Mouse (Mus musculus): ENCODE measurements at regions not wholly inside any gene's neighbourhood (a gene's known extent, or its start where the extent isn't known, plus 50 kb on each side); places are given as distances from the start of the nearest gene placed in this dataset.

DNA sequence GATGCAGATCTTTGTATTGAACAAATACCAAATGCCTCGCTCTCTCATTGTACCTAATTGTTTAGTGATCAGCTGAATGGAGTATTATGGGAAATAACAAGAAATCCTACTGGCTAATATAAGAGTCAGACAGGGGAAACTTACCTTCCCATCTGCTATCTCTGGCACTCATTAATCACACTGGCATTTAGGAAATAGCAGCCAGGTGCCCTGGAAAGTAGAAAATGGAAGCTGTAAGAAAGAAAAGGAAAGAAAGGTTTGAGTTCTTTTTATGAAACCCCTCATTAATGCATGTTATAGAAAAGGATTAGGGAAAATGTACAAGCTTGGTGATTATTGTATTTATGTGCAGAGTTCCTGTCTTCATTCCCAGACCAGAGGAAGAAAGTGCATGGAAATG is 126.5 kb upstream of the Gap43 start:
- H3K9ac ChIP-seq (ENCODE audit: low read depth, poor library complexity, severe bottlenecking), result no peak overlapping the region
- H3K4me1 ChIP-seq (ENCODE audit: control insufficient read depth, insufficient read depth, low read length), result no peaks in the 10 kb centered on the region
- no peaks in the 10 kb centered on the region for H3K36me3 ChIP-seq (ENCODE audit: control insufficient read depth, insufficient read depth, low read length, poor library complexity, severe bottlenecking)
- TF ChIP-seq EP300 (IDR thresholded peaks at IDR 0.05; ENCODE audit: insufficient read depth, low read depth, low read length) (no peak), POLR2A (IDR thresholded peaks at IDR 0.05; ENCODE audit: insufficient read depth, low read length) (no peak), CTCF (IDR thresholded peaks at IDR 0.05; ENCODE audit: low read depth, low read length) (no peak)
- no peaks in the 10 kb centered on the region for H3K9me3 ChIP-seq (replicated peaks; ENCODE audit: control insufficient read depth, insufficient read depth, low read length, poor library complexity, severe bottlenecking)
- no peaks in the 10 kb centered on the region for H3K27me3 ChIP-seq (ENCODE audit: control insufficient read depth, insufficient read depth, low read length, poor library complexity, severe bottlenecking)
- H3K27ac ChIP-seq (ENCODE audit: insufficient read depth, low read length), result no peak overlapping the region
- H3K4me3 ChIP-seq (ENCODE audit: low read depth, low read length), result no peak overlapping the region

DNA sequence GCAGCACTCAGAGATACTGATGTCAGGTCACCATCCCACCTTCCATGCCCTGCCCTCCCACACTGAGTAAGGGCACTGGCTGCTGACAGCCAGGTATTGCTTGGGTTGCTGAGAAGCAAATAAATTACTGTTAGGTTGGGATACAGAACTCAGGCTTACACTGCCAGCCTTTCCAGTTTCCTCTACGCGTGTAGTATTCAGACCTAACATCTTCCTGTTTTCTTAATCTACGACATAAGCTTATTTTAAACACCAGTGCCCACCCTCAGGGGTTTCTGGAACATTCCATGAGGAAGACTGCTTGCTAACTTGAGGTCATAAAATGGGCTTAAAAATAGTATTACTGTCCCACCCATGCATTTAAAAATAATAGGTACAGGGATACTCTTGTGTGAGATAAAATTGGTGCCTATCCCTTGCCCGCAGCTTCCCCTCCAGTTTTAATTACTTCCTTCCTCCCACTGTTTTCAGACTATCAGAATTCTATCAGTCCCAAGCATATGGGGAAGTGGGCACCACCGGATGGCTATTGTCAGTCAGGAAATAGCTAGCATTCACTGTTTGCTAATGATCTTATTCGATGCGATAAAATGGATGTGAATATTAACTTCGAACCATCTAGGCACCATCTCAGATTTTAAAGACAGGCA is 116.0 kb upstream of the Gap43 start:
- H3K9ac ChIP-seq (ENCODE audit: low read depth, poor library complexity, severe bottlenecking), result no peak overlapping the region
- no peaks in the 10 kb centered on the region for H3K4me1 ChIP-seq (ENCODE audit: control insufficient read depth, insufficient read depth, low read length)
- H3K27me3 ChIP-seq (ENCODE audit: control insufficient read depth, insufficient read depth, low read length, poor library complexity, severe bottlenecking), result no peaks in the 10 kb centered on the region
- H3K27ac ChIP-seq (ENCODE audit: insufficient read depth, low read length), result no peak overlapping the region
- TF ChIP-seq EP300 (IDR thresholded peaks at IDR 0.05; ENCODE audit: insufficient read depth, low read depth, low read length), result no peak
- no peak for TF ChIP-seq POLR2A (IDR thresholded peaks at IDR 0.05; ENCODE audit: insufficient read depth, low read length)
- no peak for TF ChIP-seq CTCF (IDR thresholded peaks at IDR 0.05; ENCODE audit: low read depth, low read length)
- no peak overlapping the region for H3K4me3 ChIP-seq (ENCODE audit: low read depth, low read length)
- no peaks in the 10 kb centered on the region for H3K9me3 ChIP-seq (replicated peaks; ENCODE audit: control insufficient read depth, insufficient read depth, low read length, poor library complexity, severe bottlenecking)
- no peaks in the 10 kb centered on the region for H3K36me3 ChIP-seq (ENCODE audit: control insufficient read depth, insufficient read depth, low read length, poor library complexity, severe bottlenecking)

DNA sequence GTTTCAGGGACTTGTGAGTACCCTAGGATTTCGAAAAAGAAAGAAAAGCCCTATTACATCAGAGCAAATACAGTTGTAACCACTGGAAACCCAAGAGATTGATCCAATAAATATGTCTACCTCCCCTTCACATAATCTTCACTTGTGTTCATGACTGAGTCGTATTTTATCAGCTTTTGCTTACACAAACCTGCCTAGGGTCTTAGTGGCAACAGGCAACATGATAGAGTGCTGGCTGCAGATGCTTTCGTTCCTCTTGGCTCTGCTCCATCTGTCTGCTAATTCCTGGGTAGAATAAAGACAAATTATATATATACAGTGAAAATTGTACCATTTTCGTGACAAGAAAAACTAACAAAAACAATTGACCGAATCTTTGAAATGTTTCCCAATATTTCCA is 112.9 kb upstream of the Gap43 start:
- Histone ChIP-seq H3K9ac (ENCODE audit: low read depth, poor library complexity, severe bottlenecking) (no peak overlapping the region), H3K4me3 (ENCODE audit: low read depth, low read length) (no peak overlapping the region), H3K27ac (ENCODE audit: insufficient read depth, low read length) (no peak overlapping the region), H3K36me3 (ENCODE audit: control insufficient read depth, insufficient read depth, low read length, poor library complexity, severe bottlenecking) (no peaks in the 10 kb centered on the region), H3K9me3 (replicated peaks; ENCODE audit: control insufficient read depth, insufficient read depth, low read length, poor library complexity, severe bottlenecking) (no peaks in the 10 kb centered on the region), H3K4me1 (ENCODE audit: control insufficient read depth, insufficient read depth, low read length) (no peaks in the 10 kb centered on the region), H3K27me3 (ENCODE audit: control insufficient read depth, insufficient read depth, low read length, poor library complexity, severe bottlenecking) (no peaks in the 10 kb centered on the region)
- no peak for TF ChIP-seq POLR2A (IDR thresholded peaks at IDR 0.05; ENCODE audit: insufficient read depth, low read length)
- no peak for TF ChIP-seq EP300 (IDR thresholded peaks at IDR 0.05; ENCODE audit: insufficient read depth, low read depth, low read length)
- TF ChIP-seq CTCF (IDR thresholded peaks at IDR 0.05; ENCODE audit: low read depth, low read length), result no peak

DNA sequence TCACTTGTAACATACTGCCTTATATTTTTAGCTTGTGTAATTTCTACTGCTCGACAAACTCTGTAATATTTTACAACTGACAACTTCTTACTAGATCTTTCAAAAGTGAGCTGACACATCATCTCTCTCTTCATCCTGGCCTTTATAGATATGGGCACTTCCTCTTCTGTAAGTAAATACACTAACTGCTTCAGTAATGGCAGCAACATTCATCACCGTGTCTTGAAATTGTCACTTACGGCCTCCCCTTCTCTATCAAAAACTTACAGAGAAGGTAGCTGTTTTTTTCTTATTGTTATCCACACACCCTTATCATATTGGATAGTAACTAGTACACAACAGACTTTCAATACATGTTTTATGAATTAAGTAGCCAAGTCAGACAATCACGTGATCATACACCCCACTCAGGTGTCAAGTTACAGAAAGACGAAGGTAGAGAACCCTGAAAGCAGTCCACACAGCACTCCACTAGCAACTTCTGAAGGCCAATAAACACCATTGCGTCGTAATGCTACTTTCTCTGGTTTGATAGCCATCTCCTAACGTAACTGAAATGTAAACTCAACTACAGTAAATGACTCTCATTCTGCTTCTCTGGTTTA is 109.5 kb upstream of the Gap43 start:
- no peaks in the 10 kb centered on the region for H3K27me3 ChIP-seq (ENCODE audit: control insufficient read depth, insufficient read depth, low read length, poor library complexity, severe bottlenecking)
- no peaks in the 10 kb centered on the region for H3K4me1 ChIP-seq (ENCODE audit: control insufficient read depth, insufficient read depth, low read length)
- H3K27ac ChIP-seq (ENCODE audit: insufficient read depth, low read length), result no peak overlapping the region
- H3K9ac ChIP-seq (ENCODE audit: low read depth, poor library complexity, severe bottlenecking), result no peak overlapping the region
- no peaks in the 10 kb centered on the region for H3K9me3 ChIP-seq (replicated peaks; ENCODE audit: control insufficient read depth, insufficient read depth, low read length, poor library complexity, severe bottlenecking)
- H3K36me3 ChIP-seq (ENCODE audit: control insufficient read depth, insufficient read depth, low read length, poor library complexity, severe bottlenecking), result no peaks in the 10 kb centered on the region
- TF ChIP-seq CTCF (IDR thresholded peaks at IDR 0.05; ENCODE audit: low read depth, low read length), result no peak
- TF ChIP-seq POLR2A (IDR thresholded peaks at IDR 0.05; ENCODE audit: insufficient read depth, low read length), result no peak
- TF ChIP-seq EP300 (IDR thresholded peaks at IDR 0.05; ENCODE audit: insufficient read depth, low read depth, low read length), result no peak
- no peak overlapping the region for H3K4me3 ChIP-seq (ENCODE audit: low read depth, low read length)

DNA sequence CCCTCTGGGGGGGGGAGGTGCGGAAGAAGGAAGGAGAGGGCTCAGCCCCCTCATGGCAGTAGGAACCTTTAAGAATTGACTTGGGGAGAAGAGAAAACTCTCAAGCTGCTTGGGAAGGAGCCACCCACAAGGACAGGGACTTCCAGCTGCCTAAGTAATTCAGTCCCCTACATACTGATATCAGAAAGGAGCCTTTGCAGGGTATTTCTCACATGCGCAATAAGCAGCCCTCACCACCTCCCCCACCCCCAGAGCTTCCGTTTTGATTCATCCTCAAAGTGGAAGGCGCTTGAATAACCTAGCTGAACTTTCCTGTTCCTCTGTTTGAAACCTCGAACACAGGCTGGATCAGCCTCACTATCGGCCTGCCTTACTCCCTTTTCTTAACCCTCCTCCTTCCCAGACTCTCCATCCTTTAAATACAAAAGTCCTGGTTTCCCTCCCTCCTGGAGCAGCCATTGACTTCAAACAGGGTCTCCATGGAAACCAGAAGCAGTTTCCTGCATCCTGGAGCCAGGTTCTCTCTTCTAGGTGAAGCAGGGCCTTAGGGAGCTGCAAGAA is 104.5 kb upstream of the Gap43 start:
- Histone ChIP-seq H3K9me3 (replicated peaks; ENCODE audit: control insufficient read depth, insufficient read depth, low read length, poor library complexity, severe bottlenecking) (no peaks in the 10 kb centered on the region), H3K27me3 (ENCODE audit: control insufficient read depth, insufficient read depth, low read length, poor library complexity, severe bottlenecking) (no peaks in the 10 kb centered on the region), H3K27ac (ENCODE audit: insufficient read depth, low read length) (no peak overlapping the region), H3K36me3 (ENCODE audit: control insufficient read depth, insufficient read depth, low read length, poor library complexity, severe bottlenecking) (no peaks in the 10 kb centered on the region), H3K4me1 (ENCODE audit: control insufficient read depth, insufficient read depth, low read length) (no peaks in the 10 kb centered on the region), H3K9ac (ENCODE audit: low read depth, poor library complexity, severe bottlenecking) (no peak overlapping the region), H3K4me3 (ENCODE audit: low read depth, low read length) (no peak overlapping the region)
- TF ChIP-seq POLR2A (IDR thresholded peaks at IDR 0.05; ENCODE audit: insufficient read depth, low read length) (no peak), CTCF (IDR thresholded peaks at IDR 0.05; ENCODE audit: low read depth, low read length) (no peak), EP300 (IDR thresholded peaks at IDR 0.05; ENCODE audit: insufficient read depth, low read depth, low read length) (no peak)

DNA sequence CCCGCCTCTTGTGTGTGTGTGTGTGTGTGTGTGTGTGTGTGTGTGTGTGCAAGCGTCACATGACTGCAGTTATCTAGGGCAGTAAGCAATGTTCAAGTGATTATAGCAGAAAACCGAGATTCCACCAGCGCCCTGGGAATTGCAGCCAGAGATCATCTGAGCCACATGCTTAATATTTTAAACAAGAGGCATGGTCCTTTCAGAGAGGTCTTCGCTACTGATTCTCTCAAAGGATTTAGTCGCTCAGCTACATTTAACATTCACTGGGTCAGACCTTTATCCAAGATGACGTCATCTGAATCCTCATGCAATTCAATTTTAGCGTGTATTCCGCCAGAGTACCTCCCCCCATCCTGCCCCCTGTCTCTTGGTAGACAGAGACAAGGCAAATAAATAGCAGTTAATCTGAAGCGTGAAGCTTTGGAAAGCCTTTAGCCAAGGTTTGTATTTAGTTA is 104.0 kb upstream of the Gap43 start:
- H3K27me3 ChIP-seq (ENCODE audit: control insufficient read depth, insufficient read depth, low read length, poor library complexity, severe bottlenecking), result no peaks in the 10 kb centered on the region
- no peak overlapping the region for H3K4me3 ChIP-seq (ENCODE audit: low read depth, low read length)
- no peaks in the 10 kb centered on the region for H3K36me3 ChIP-seq (ENCODE audit: control insufficient read depth, insufficient read depth, low read length, poor library complexity, severe bottlenecking)
- no peak for TF ChIP-seq CTCF (IDR thresholded peaks at IDR 0.05; ENCODE audit: low read depth, low read length)
- TF ChIP-seq EP300 (IDR thresholded peaks at IDR 0.05; ENCODE audit: insufficient read depth, low read depth, low read length), result no peak
- TF ChIP-seq POLR2A (IDR thresholded peaks at IDR 0.05; ENCODE audit: insufficient read depth, low read length), result no peak
- no peaks in the 10 kb centered on the region for H3K4me1 ChIP-seq (ENCODE audit: control insufficient read depth, insufficient read depth, low read length)
- H3K27ac ChIP-seq (ENCODE audit: insufficient read depth, low read length), result no peak overlapping the region
- H3K9me3 ChIP-seq (replicated peaks; ENCODE audit: control insufficient read depth, insufficient read depth, low read length, poor library complexity, severe bottlenecking), result no peaks in the 10 kb centered on the region
- H3K9ac ChIP-seq (ENCODE audit: low read depth, poor library complexity, severe bottlenecking), result no peak overlapping the region
